Mouse (Mus musculus): ENCODE data around the gene 2310011J03Rik. TPM values are rescaled to one million over a fixed set of nuclear protein-coding genes. Genes with fewer than 3 reads are reported as not detected.

2310011J03Rik gene
- polyA plus RNA-seq, 1 experiment = 11.6 TPM

GRCm38 (mm10) chr10:80311560-80311959, 8.8 kb downstream of the 2310011J03Rik start:
- Histone ChIP-seq H3K36me3 (ENCODE audit: control insufficient read depth, insufficient read depth, low read length, poor library complexity, severe bottlenecking) (no peaks in the 10 kb centered on the region), H3K9ac (ENCODE audit: low read depth, poor library complexity, severe bottlenecking) (no peak overlapping the region), H3K27me3 (ENCODE audit: control insufficient read depth, insufficient read depth, low read length, poor library complexity, severe bottlenecking) (no peaks in the 10 kb centered on the region), H3K9me3 (replicated peaks; ENCODE audit: control insufficient read depth, insufficient read depth, low read length, poor library complexity, severe bottlenecking) (no peaks in the 10 kb centered on the region), H3K4me3 (ENCODE audit: low read depth, low read length) (peak overlapping the region; percentile 44), H3K27ac (ENCODE audit: insufficient read depth, low read length) (no peak overlapping the region), H3K4me1 (ENCODE audit: control insufficient read depth, insufficient read depth, low read length) (no peaks in the 10 kb centered on the region)
- no peak for TF ChIP-seq POLR2A (IDR thresholded peaks at IDR 0.05; ENCODE audit: insufficient read depth, low read length)
- TF ChIP-seq CTCF (IDR thresholded peaks at IDR 0.05; ENCODE audit: low read depth, low read length) = no peak
- TF ChIP-seq EP300 (IDR thresholded peaks at IDR 0.05; ENCODE audit: insufficient read depth, low read depth, low read length) = no peak

DNA sequence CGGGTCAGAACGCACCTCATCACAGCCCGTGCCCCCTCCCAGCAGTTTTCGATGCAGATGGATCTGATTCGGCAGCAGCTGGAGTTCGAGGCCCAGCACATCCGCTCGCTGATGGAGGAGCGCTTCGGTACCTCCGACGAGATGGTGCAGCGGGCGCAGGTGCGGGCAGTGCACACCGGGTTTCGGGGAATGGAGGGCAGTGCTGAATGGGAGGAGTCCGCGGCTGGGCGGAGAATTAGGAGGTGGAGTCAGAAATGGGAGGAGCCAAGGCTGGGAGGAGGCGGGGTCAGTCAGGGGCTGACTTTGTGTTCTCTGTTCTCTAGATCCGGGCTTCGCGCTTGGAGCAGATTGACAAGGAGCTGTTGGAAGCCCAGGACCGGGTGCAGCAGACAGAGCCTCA, 15.5 kb downstream of the 2310011J03Rik start:
- H3K9ac ChIP-seq (ENCODE audit: low read depth, poor library complexity, severe bottlenecking) = peak overlapping the region; percentile 32
- no peaks in the 10 kb centered on the region for H3K36me3 ChIP-seq (ENCODE audit: control insufficient read depth, insufficient read depth, low read length, poor library complexity, severe bottlenecking)
- TF ChIP-seq POLR2A (IDR thresholded peaks at IDR 0.05; ENCODE audit: insufficient read depth, low read length) = peak; percentile 80
- TF ChIP-seq EP300 (IDR thresholded peaks at IDR 0.05; ENCODE audit: insufficient read depth, low read depth, low read length) = no peak
- TF ChIP-seq CTCF (IDR thresholded peaks at IDR 0.05; ENCODE audit: low read depth, low read length) = no peak
- H3K27ac ChIP-seq (ENCODE audit: insufficient read depth, low read length) = no peak overlapping the region
- H3K27me3 ChIP-seq (ENCODE audit: control insufficient read depth, insufficient read depth, low read length, poor library complexity, severe bottlenecking) = no peaks in the 10 kb centered on the region
- peak overlapping the region; percentile 77 for H3K4me3 ChIP-seq (ENCODE audit: low read depth, low read length)
- no peaks in the 10 kb centered on the region for H3K9me3 ChIP-seq (replicated peaks; ENCODE audit: control insufficient read depth, insufficient read depth, low read length, poor library complexity, severe bottlenecking)
- no peaks in the 10 kb centered on the region for H3K4me1 ChIP-seq (ENCODE audit: control insufficient read depth, insufficient read depth, low read length)

DNA sequence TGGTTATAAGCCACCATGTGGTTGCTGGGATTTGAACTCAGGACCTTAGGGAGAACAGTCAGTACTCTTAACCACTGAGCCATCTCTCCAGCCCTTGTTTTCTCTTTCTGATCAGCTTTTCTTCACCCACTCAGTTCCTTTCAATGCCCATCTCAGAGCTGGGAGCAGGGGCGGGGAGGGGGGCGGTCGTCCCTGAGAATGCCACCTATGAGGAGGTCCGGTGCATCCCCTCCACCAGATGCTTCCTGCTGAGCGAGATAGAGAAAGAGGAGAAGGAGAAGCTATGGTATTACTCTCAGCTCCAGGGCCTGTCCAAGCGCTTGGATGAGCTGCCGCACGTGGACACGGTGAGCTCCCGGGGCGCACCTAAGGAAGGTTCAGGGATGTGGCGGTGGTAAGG, 15.9 kb downstream of the 2310011J03Rik start:
- no peak for TF ChIP-seq POLR2A (IDR thresholded peaks at IDR 0.05; ENCODE audit: insufficient read depth, low read length)
- no peak for TF ChIP-seq CTCF (IDR thresholded peaks at IDR 0.05; ENCODE audit: low read depth, low read length)
- TF ChIP-seq EP300 (IDR thresholded peaks at IDR 0.05; ENCODE audit: insufficient read depth, low read depth, low read length) = no peak
- Histone ChIP-seq H3K4me3 (ENCODE audit: low read depth, low read length) (peak overlapping the region; percentile 77), H3K27me3 (ENCODE audit: control insufficient read depth, insufficient read depth, low read length, poor library complexity, severe bottlenecking) (no peaks in the 10 kb centered on the region), H3K27ac (ENCODE audit: insufficient read depth, low read length) (no peak overlapping the region), H3K9ac (ENCODE audit: low read depth, poor library complexity, severe bottlenecking) (peak overlapping the region; percentile 32), H3K9me3 (replicated peaks; ENCODE audit: control insufficient read depth, insufficient read depth, low read length, poor library complexity, severe bottlenecking) (no peaks in the 10 kb centered on the region), H3K4me1 (ENCODE audit: control insufficient read depth, insufficient read depth, low read length) (no peaks in the 10 kb centered on the region), H3K36me3 (ENCODE audit: control insufficient read depth, insufficient read depth, low read length, poor library complexity, severe bottlenecking) (no peaks in the 10 kb centered on the region)

DNA sequence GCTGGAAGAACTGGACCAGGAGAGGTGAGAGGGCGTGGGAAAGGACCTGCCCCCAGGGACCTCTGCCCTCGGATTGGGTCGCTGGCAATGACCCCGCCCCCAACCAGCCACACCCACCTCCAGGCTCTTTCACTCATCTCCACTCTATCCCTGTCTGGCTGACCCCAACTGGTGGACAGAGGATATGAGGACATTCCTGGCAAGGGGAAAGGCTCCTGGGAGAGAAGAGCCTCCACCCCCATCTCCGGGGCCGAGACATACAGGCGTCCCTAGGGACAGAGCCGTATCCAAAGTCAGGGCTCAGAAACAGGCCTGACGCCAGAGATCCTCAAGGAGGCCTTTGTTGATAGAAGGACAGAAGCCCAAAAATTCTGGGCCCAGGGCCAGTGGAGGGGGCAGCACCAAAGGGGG, 17.9 kb downstream of the 2310011J03Rik start:
- no peaks in the 10 kb centered on the region for H3K9me3 ChIP-seq (replicated peaks; ENCODE audit: control insufficient read depth, insufficient read depth, low read length, poor library complexity, severe bottlenecking)
- no peaks in the 10 kb centered on the region for H3K27me3 ChIP-seq (ENCODE audit: control insufficient read depth, insufficient read depth, low read length, poor library complexity, severe bottlenecking)
- H3K4me1 ChIP-seq (ENCODE audit: control insufficient read depth, insufficient read depth, low read length) = peaks cover 2% of the 10 kb centered on the region
- H3K27ac ChIP-seq (ENCODE audit: insufficient read depth, low read length) = no peak overlapping the region
- no peak overlapping the region for H3K9ac ChIP-seq (ENCODE audit: low read depth, poor library complexity, severe bottlenecking)
- no peak overlapping the region for H3K4me3 ChIP-seq (ENCODE audit: low read depth, low read length)
- H3K36me3 ChIP-seq (ENCODE audit: control insufficient read depth, insufficient read depth, low read length, poor library complexity, severe bottlenecking) = no peaks in the 10 kb centered on the region
- TF ChIP-seq EP300 (IDR thresholded peaks at IDR 0.05; ENCODE audit: insufficient read depth, low read depth, low read length) = no peak
- TF ChIP-seq CTCF (IDR thresholded peaks at IDR 0.05; ENCODE audit: low read depth, low read length) = no peak
- no peak for TF ChIP-seq POLR2A (IDR thresholded peaks at IDR 0.05; ENCODE audit: insufficient read depth, low read length)

- peaks cover 2% of the 10 kb centered on the region for H3K4me1 ChIP-seq (ENCODE audit: control insufficient read depth, insufficient read depth, low read length)
- no peak overlapping the region for H3K4me3 ChIP-seq (ENCODE audit: low read depth, low read length)
- no peaks in the 10 kb centered on the region for H3K27me3 ChIP-seq (ENCODE audit: control insufficient read depth, insufficient read depth, low read length, poor library complexity, severe bottlenecking)
- no peak overlapping the region for H3K27ac ChIP-seq (ENCODE audit: insufficient read depth, low read length)
- H3K36me3 ChIP-seq (ENCODE audit: control insufficient read depth, insufficient read depth, low read length, poor library complexity, severe bottlenecking) = no peaks in the 10 kb centered on the region
- H3K9me3 ChIP-seq (replicated peaks; ENCODE audit: control insufficient read depth, insufficient read depth, low read length, poor library complexity, severe bottlenecking) = no peaks in the 10 kb centered on the region
- no peak overlapping the region for H3K9ac ChIP-seq (ENCODE audit: low read depth, poor library complexity, severe bottlenecking)
- no peak for TF ChIP-seq EP300 (IDR thresholded peaks at IDR 0.05; ENCODE audit: insufficient read depth, low read depth, low read length)
- TF ChIP-seq CTCF (IDR thresholded peaks at IDR 0.05; ENCODE audit: low read depth, low read length) = no peak
- TF ChIP-seq POLR2A (IDR thresholded peaks at IDR 0.05; ENCODE audit: insufficient read depth, low read length) = no peak
Measured at GRCm38 (mm10) chr10:80302082-80302355, 18.3 kb downstream of the 2310011J03Rik start.

- H3K27me3 ChIP-seq (ENCODE audit: control insufficient read depth, insufficient read depth, low read length, poor library complexity, severe bottlenecking) = no peaks in the 10 kb centered on the region
- TF ChIP-seq POLR2A (IDR thresholded peaks at IDR 0.05; ENCODE audit: insufficient read depth, low read length) (no peak), EP300 (IDR thresholded peaks at IDR 0.05; ENCODE audit: insufficient read depth, low read depth, low read length) (no peak), CTCF (IDR thresholded peaks at IDR 0.05; ENCODE audit: low read depth, low read length) (no peak)
- no peaks in the 10 kb centered on the region for H3K36me3 ChIP-seq (ENCODE audit: control insufficient read depth, insufficient read depth, low read length, poor library complexity, severe bottlenecking)
- H3K27ac ChIP-seq (ENCODE audit: insufficient read depth, low read length) = no peak overlapping the region
- H3K4me1 ChIP-seq (ENCODE audit: control insufficient read depth, insufficient read depth, low read length) = peaks cover 2% of the 10 kb centered on the region
- no peak overlapping the region for H3K4me3 ChIP-seq (ENCODE audit: low read depth, low read length)
- no peaks in the 10 kb centered on the region for H3K9me3 ChIP-seq (replicated peaks; ENCODE audit: control insufficient read depth, insufficient read depth, low read length, poor library complexity, severe bottlenecking)
- H3K9ac ChIP-seq (ENCODE audit: low read depth, poor library complexity, severe bottlenecking) = no peak overlapping the region
Measured at GRCm38 (mm10) chr10:80301256-80302081, 18.9 kb downstream of the 2310011J03Rik start.

Measured in ES-Bruce4 (cell line).